Mouse (Mus musculus) spleen, adult 2 months (tissue): ENCODE data around the gene Klhdc4.

Source experiments
- CTCF ChIP-seq: fragments of 200-500 bp; IDR thresholded peaks from 2 replicates; pipeline ENCODE4 v1.5.1; 2011; ENCODE audit warnings: mild to moderate bottlenecking, inconsistent platforms; ENCODE audit not compliant: insufficient read depth, insufficient read length, insufficient replicate concordance; ENCODE audit errors: extremely low read depth
- POLR2A ChIP-seq: fragments of 200-500 bp; IDR thresholded peaks from 2 replicates; pipeline ENCODE4 v1.6.1; 2011; ENCODE audit warnings: low read depth, low read length, inconsistent platforms

DNA sequence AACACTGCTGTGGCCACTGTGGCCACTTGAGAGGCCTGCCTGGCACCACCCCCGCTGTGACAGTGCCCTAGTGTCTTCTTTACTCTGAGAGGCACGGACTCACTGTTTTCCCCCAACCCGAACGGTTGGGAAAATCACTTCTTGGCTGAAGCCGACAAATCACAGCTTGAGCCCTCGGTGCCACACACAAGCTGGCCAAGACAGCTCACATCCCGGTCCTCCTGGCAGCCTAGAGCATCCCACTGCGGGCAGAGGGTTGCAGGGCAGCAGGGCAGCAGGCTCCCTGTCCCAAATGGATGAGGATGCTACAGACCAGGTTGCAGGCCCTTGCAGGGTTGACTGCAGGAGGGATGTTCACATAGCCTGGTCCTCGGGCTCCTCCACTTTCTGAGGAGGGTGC is 79.9 kb downstream of the Klhdc4 start:
- TF ChIP-seq POLR2A (no peak), CTCF (no peak)
